Mouse (Mus musculus): Measurements from ENCODE around the gene Gm20661. TPM values are rescaled to one million over a fixed set of nuclear protein-coding genes. Genes with fewer than 3 reads are reported as not detected.

Gene Gm20661
- polyA plus RNA-seq (2014; fragmentation: Illumina TruSeq; extraction: RNeasy Lipid Tissue Mini Kit (QIAGEN cat#74804); ENCODE audit: low read depth, low replicate concordance): 0.32 TPM

GRCm38 (mm10) chr9:107982681-107983346 is at the start of gene Gm20661:
Gm20661 (plus strand) TSS chr9:107983058.

GRCm38 (mm10) chr9:107935374-107935773 is 47.5 kb upstream of the Gm20661 start, which contains the start of gene Camkv:
Camkv (plus strand) TSS chr9:107935674.

GRCm38 (mm10) chr9:107949922-107950235 is 33.0 kb upstream of the Gm20661 start, which contains the start of gene Traip:
Traip (plus strand) TSS chr9:107950136.

GRCm38 (mm10) chr9:107975399-107976386 is 7.2 kb upstream of the Gm20661 start, which contains the start of gene Uba7:
Uba7 (plus strand) TSS chr9:107975505.

GRCm38 (mm10) chr9:107985131-107986119 is 2.6 kb downstream of the Gm20661 start, which contains the start of gene Inka1:
Inka1 (minus strand) TSS chr9:107985879.

GRCm38 (mm10) chr9:107992197-107992596 is 9.3 kb downstream of the Gm20661 start, which contains the start of gene Cdhr4:
Cdhr4 (plus strand) TSS chr9:107992497.

GRCm38 (mm10) chr9:107996049-107996448 is 13.2 kb downstream of the Gm20661 start, which contains the start of gene Gm20662:
Gm20662 (plus strand) TSS chr9:107996349.

GRCm38 (mm10) chr9:108001922-108002770 is 19.3 kb downstream of the Gm20661 start, which contains the start of gene Ip6k1:
Ip6k1 (plus strand) TSS chr9:108002501.

Other genes with a start within 250 kb of the Gm20661 start
- gene Rbm5, start 212.1 kb upstream of the Gm20661 start, polyA plus RNA-seq (2014; fragmentation: Illumina TruSeq; extraction: RNeasy Lipid Tissue Mini Kit (QIAGEN cat#74804); ENCODE audit: low read depth, low replicate concordance): 90.8 TPM
- gene Rbm6, start 109.8 kb upstream of the Gm20661 start, polyA plus RNA-seq (2014; fragmentation: Illumina TruSeq; extraction: RNeasy Lipid Tissue Mini Kit (QIAGEN cat#74804); ENCODE audit: low read depth, low replicate concordance): 64.7 TPM
- gene Mon1a, start 94.9 kb upstream of the Gm20661 start, polyA plus RNA-seq (2014; fragmentation: Illumina TruSeq; extraction: RNeasy Lipid Tissue Mini Kit (QIAGEN cat#74804); ENCODE audit: low read depth, low replicate concordance): not detected
- not detected for gene Mst1r, start 76.2 kb upstream of the Gm20661 start, polyA plus RNA-seq (2014; fragmentation: Illumina TruSeq; extraction: RNeasy Lipid Tissue Mini Kit (QIAGEN cat#74804); ENCODE audit: low read depth, low replicate concordance)
- not detected for gene Actl11, start 54.6 kb upstream of the Gm20661 start, polyA plus RNA-seq (2014; fragmentation: Illumina TruSeq; extraction: RNeasy Lipid Tissue Mini Kit (QIAGEN cat#74804); ENCODE audit: low read depth, low replicate concordance)
- not detected for gene Camkv, start 47.4 kb upstream of the Gm20661 start, polyA plus RNA-seq (2014; fragmentation: Illumina TruSeq; extraction: RNeasy Lipid Tissue Mini Kit (QIAGEN cat#74804); ENCODE audit: low read depth, low replicate concordance)
- gene Traip, start 32.9 kb upstream of the Gm20661 start, polyA plus RNA-seq (2014; fragmentation: Illumina TruSeq; extraction: RNeasy Lipid Tissue Mini Kit (QIAGEN cat#74804); ENCODE audit: low read depth, low replicate concordance): not detected
- 1.1 TPM for gene Uba7, start 7.6 kb upstream of the Gm20661 start, polyA plus RNA-seq (2014; fragmentation: Illumina TruSeq; extraction: RNeasy Lipid Tissue Mini Kit (QIAGEN cat#74804); ENCODE audit: low read depth, low replicate concordance)
- gene Inka1, start 2.8 kb downstream of the Gm20661 start, polyA plus RNA-seq (2014; fragmentation: Illumina TruSeq; extraction: RNeasy Lipid Tissue Mini Kit (QIAGEN cat#74804); ENCODE audit: low read depth, low replicate concordance): not detected
- not detected for gene Cdhr4, start 9.4 kb downstream of the Gm20661 start, polyA plus RNA-seq (2014; fragmentation: Illumina TruSeq; extraction: RNeasy Lipid Tissue Mini Kit (QIAGEN cat#74804); ENCODE audit: low read depth, low replicate concordance)
- gene Gm20662, start 13.3 kb downstream of the Gm20661 start, polyA plus RNA-seq (2014; fragmentation: Illumina TruSeq; extraction: RNeasy Lipid Tissue Mini Kit (QIAGEN cat#74804); ENCODE audit: low read depth, low replicate concordance): not detected
- gene Ip6k1, start 19.4 kb downstream of the Gm20661 start, polyA plus RNA-seq (2014; fragmentation: Illumina TruSeq; extraction: RNeasy Lipid Tissue Mini Kit (QIAGEN cat#74804); ENCODE audit: low read depth, low replicate concordance): 65.5 TPM
- gene Gmppb, start 66.2 kb downstream of the Gm20661 start, polyA plus RNA-seq (2014; fragmentation: Illumina TruSeq; extraction: RNeasy Lipid Tissue Mini Kit (QIAGEN cat#74804); ENCODE audit: low read depth, low replicate concordance): 1.1 TPM
- gene Amigo3, start 70.1 kb downstream of the Gm20661 start, polyA plus RNA-seq (2014; fragmentation: Illumina TruSeq; extraction: RNeasy Lipid Tissue Mini Kit (QIAGEN cat#74804); ENCODE audit: low read depth, low replicate concordance): not detected
- not detected for gene Mst1, start 97.4 kb downstream of the Gm20661 start, polyA plus RNA-seq (2014; fragmentation: Illumina TruSeq; extraction: RNeasy Lipid Tissue Mini Kit (QIAGEN cat#74804); ENCODE audit: low read depth, low replicate concordance)
- gene Rnf123, start 100.3 kb downstream of the Gm20661 start, polyA plus RNA-seq (2014; fragmentation: Illumina TruSeq; extraction: RNeasy Lipid Tissue Mini Kit (QIAGEN cat#74804); ENCODE audit: low read depth, low replicate concordance): 1.6 TPM
- gene Apeh, start 111.5 kb downstream of the Gm20661 start, polyA plus RNA-seq (2014; fragmentation: Illumina TruSeq; extraction: RNeasy Lipid Tissue Mini Kit (QIAGEN cat#74804); ENCODE audit: low read depth, low replicate concordance): 48.3 TPM
- gene Bsn, start 207.3 kb downstream of the Gm20661 start, polyA plus RNA-seq (2014; fragmentation: Illumina TruSeq; extraction: RNeasy Lipid Tissue Mini Kit (QIAGEN cat#74804); ENCODE audit: low read depth, low replicate concordance): not detected

All from kidney, adult 10 weeks (tissue).